Mouse (Mus musculus) megakaryocyte, embryonic 14.5 days (primary cell): ENCODE measurements around the gene Nlgn1.

Experiments
- FLI1 ChIP-seq: IDR thresholded peaks from 2 replicates; pipeline ENCODE4 v1.6.1; 2012; ENCODE audit warnings: low read length, inconsistent platforms, mixed read lengths
- GATA1 ChIP-seq: IDR thresholded peaks from 3 replicates; pipeline ENCODE4 v1.6.1; 2012; ENCODE audit warnings: mixed read lengths, low read length, inconsistent platforms, borderline replicate concordance

- TF ChIP-seq GATA1 = no peak
- no peak for TF ChIP-seq FLI1
Measured at GRCm38 (mm10) chr3:25452314-25452713, 879.9 kb downstream of the Nlgn1 start.
